Mouse (Mus musculus): ENCODE results near the gene Zcchc24. TPM values are rescaled to one million over a fixed set of nuclear protein-coding genes. Genes with fewer than 3 reads are reported as not detected.

Zcchc24 gene
- polyA plus RNA-seq, 1 experiment from 2014 or later: 14.2 TPM

GRCm38 (mm10) chr14:25794331-25794730, 25.5 kb upstream of the Zcchc24 start:
- Histone ChIP-seq H3K4me3 (replicated peaks) (no peak overlapping the region), H3K4me2 (no peak overlapping the region), H3K27ac (no peak overlapping the region), H3K9me3 (no peaks in the 10 kb centered on the region), H3K9ac (no peak overlapping the region), H3K4me1 (peaks cover 5% of the 10 kb centered on the region), H3K27me3 (0 out of 2 replicates have a peak, but pooled peaks cover 2% of the 10 kb centered on the region), H3K36me3 (replicated peaks) (no peaks in the 10 kb centered on the region)
- 93% methylated on average over 2 of the region's 2 CpGs for WGBS
- ATAC-seq (ENCODE audit: low FRiP score): no peak

GRCm38 (mm10) chr14:25790768-25791302, 22.0 kb upstream of the Zcchc24 start:
- Histone ChIP-seq H3K4me2 (no peak overlapping the region), H3K4me3 (replicated peaks) (no peak overlapping the region), H3K9ac (no peak overlapping the region), H3K27me3 (0 out of 2 replicates have a peak, but pooled peaks cover 5% of the 10 kb centered on the region), H3K9me3 (no peaks in the 10 kb centered on the region), H3K36me3 (replicated peaks) (no peaks in the 10 kb centered on the region), H3K4me1 (peaks cover 5% of the 10 kb centered on the region), H3K27ac (no peak overlapping the region)
- ATAC-seq (ENCODE audit: low FRiP score): no peak
- WGBS: 50% methylated on average over 6 of the region's 6 CpGs

- no peak overlapping the region for H3K4me2 ChIP-seq
- no peaks in the 10 kb centered on the region for H3K36me3 ChIP-seq (replicated peaks)
- 0 out of 2 replicates have a peak, but pooled peaks cover 5% of the 10 kb centered on the region for H3K27me3 ChIP-seq
- no peaks in the 10 kb centered on the region for H3K4me1 ChIP-seq
- ATAC-seq (ENCODE audit: low FRiP score): no peak
- H3K27ac ChIP-seq: no peak overlapping the region
- no peak overlapping the region for H3K4me3 ChIP-seq (replicated peaks)
- H3K9ac ChIP-seq: no peak overlapping the region
- 54% methylated on average over 1 of the region's 1 CpGs for WGBS
- no peaks in the 10 kb centered on the region for H3K9me3 ChIP-seq
Observed at GRCm38 (mm10) chr14:25789946-25790345, 21.1 kb upstream of the Zcchc24 start.

GRCm38 (mm10) chr14:25789207-25789606, 20.4 kb upstream of the Zcchc24 start:
- no peak for ATAC-seq (ENCODE audit: low FRiP score)
- H3K9ac ChIP-seq: no peak overlapping the region
- no peak overlapping the region for H3K4me3 ChIP-seq (replicated peaks)
- H3K27ac ChIP-seq: no peak overlapping the region
- H3K9me3 ChIP-seq: no peaks in the 10 kb centered on the region
- no peak overlapping the region for H3K4me2 ChIP-seq
- no peaks in the 10 kb centered on the region for H3K36me3 ChIP-seq (replicated peaks)
- H3K4me1 ChIP-seq: no peaks in the 10 kb centered on the region
- 0 out of 2 replicates have a peak, but pooled peaks cover 5% of the 10 kb centered on the region for H3K27me3 ChIP-seq

GRCm38 (mm10) chr14:25788201-25788600, 19.4 kb upstream of the Zcchc24 start:
- no peaks in the 10 kb centered on the region for H3K4me1 ChIP-seq

GRCm38 (mm10) chr14:25787387-25787910, 18.6 kb upstream of the Zcchc24 start:
- no peak for ATAC-seq (ENCODE audit: low FRiP score)
- 83% methylated on average over 12 of the region's 12 CpGs for WGBS
- H3K9ac ChIP-seq: no peak overlapping the region
- no peaks in the 10 kb centered on the region for H3K36me3 ChIP-seq (replicated peaks)
- H3K27ac ChIP-seq: no peak overlapping the region
- no peaks in the 10 kb centered on the region for H3K9me3 ChIP-seq
- H3K4me1 ChIP-seq: no peaks in the 10 kb centered on the region
- H3K27me3 ChIP-seq: 0 out of 2 replicates have a peak, but pooled peaks cover 5% of the 10 kb centered on the region
- no peak overlapping the region for H3K4me3 ChIP-seq (replicated peaks)
- no peak overlapping the region for H3K4me2 ChIP-seq

More at GRCm38 (mm10) chr14:25788201-25788600, 19.4 kb upstream of the Zcchc24 start:
- Histone ChIP-seq H3K27me3 (0 out of 2 replicates have a peak, but pooled peaks cover 5% of the 10 kb centered on the region), H3K4me2 (no peak overlapping the region), H3K27ac (no peak overlapping the region), H3K4me3 (replicated peaks) (no peak overlapping the region), H3K9me3 (no peaks in the 10 kb centered on the region), H3K9ac (no peak overlapping the region), H3K36me3 (replicated peaks) (no peaks in the 10 kb centered on the region)
- no peak for ATAC-seq (ENCODE audit: low FRiP score)
- WGBS: 70% methylated on average over 5 of the region's 5 CpGs

GRCm38 (mm10) chr14:25786959-25787358, 18.1 kb upstream of the Zcchc24 start:
- H3K27me3 ChIP-seq: 0 out of 2 replicates have a peak, but pooled peaks cover 5% of the 10 kb centered on the region
- WGBS: 66% methylated on average over 5 of the region's 5 CpGs
- no peak overlapping the region for H3K4me3 ChIP-seq (replicated peaks)
- no peaks in the 10 kb centered on the region for H3K9me3 ChIP-seq
- H3K4me1 ChIP-seq: no peaks in the 10 kb centered on the region
- H3K4me2 ChIP-seq: no peak overlapping the region
- no peak for ATAC-seq (ENCODE audit: low FRiP score)
- H3K9ac ChIP-seq: no peak overlapping the region
- H3K27ac ChIP-seq: no peak overlapping the region
- H3K36me3 ChIP-seq (replicated peaks): no peaks in the 10 kb centered on the region

GRCm38 (mm10) chr14:25785210-25785609, 16.4 kb upstream of the Zcchc24 start:
- 90% methylated on average over 4 of the region's 4 CpGs for WGBS
- H3K27me3 ChIP-seq: 0 out of 2 replicates have a peak, but pooled peaks cover 5% of the 10 kb centered on the region

GRCm38 (mm10) chr14:25783220-25783619, 14.4 kb upstream of the Zcchc24 start:
- Histone ChIP-seq H3K27me3 (no peaks in the 10 kb centered on the region), H3K9ac (no peak overlapping the region), H3K4me1 (no peaks in the 10 kb centered on the region), H3K36me3 (replicated peaks) (no peaks in the 10 kb centered on the region), H3K9me3 (no peaks in the 10 kb centered on the region), H3K4me2 (no peak overlapping the region), H3K27ac (no peak overlapping the region), H3K4me3 (replicated peaks) (no peak overlapping the region)
- WGBS: 69% methylated on average over 7 of the region's 7 CpGs
- ATAC-seq (ENCODE audit: low FRiP score): no peak

More at GRCm38 (mm10) chr14:25785210-25785609, 16.4 kb upstream of the Zcchc24 start:
- Histone ChIP-seq H3K4me1 (no peaks in the 10 kb centered on the region), H3K36me3 (replicated peaks) (no peaks in the 10 kb centered on the region), H3K9ac (no peak overlapping the region), H3K4me3 (replicated peaks) (no peak overlapping the region), H3K4me2 (no peak overlapping the region), H3K27ac (no peak overlapping the region), H3K9me3 (no peaks in the 10 kb centered on the region)
- ATAC-seq (ENCODE audit: low FRiP score): no peak

GRCm38 (mm10) chr14:25780601-25781000, 11.8 kb upstream of the Zcchc24 start:
- no peak for ATAC-seq (ENCODE audit: low FRiP score)
- H3K4me3 ChIP-seq (replicated peaks): no peak overlapping the region
- WGBS: 85% methylated on average over 11 of the region's 11 CpGs
- H3K27ac ChIP-seq: no peak overlapping the region
- no peaks in the 10 kb centered on the region for H3K9me3 ChIP-seq
- H3K4me2 ChIP-seq: no peak overlapping the region
- H3K4me1 ChIP-seq: no peaks in the 10 kb centered on the region
- H3K36me3 ChIP-seq (replicated peaks): no peaks in the 10 kb centered on the region
- H3K27me3 ChIP-seq: no peaks in the 10 kb centered on the region
- no peak overlapping the region for H3K9ac ChIP-seq

- Histone ChIP-seq H3K4me2 (no peak overlapping the region), H3K27me3 (0 out of 2 replicates have a peak, but pooled peaks cover 4% of the 10 kb centered on the region), H3K36me3 (replicated peaks) (no peaks in the 10 kb centered on the region), H3K4me3 (replicated peaks) (no peak overlapping the region), H3K9me3 (no peaks in the 10 kb centered on the region), H3K4me1 (no peaks in the 10 kb centered on the region), H3K27ac (no peak overlapping the region), H3K9ac (no peak overlapping the region)
- no peak for ATAC-seq (ENCODE audit: low FRiP score)
- 78% methylated on average over 6 of the region's 6 CpGs for WGBS
Observed at GRCm38 (mm10) chr14:25776294-25776693, 7.5 kb upstream of the Zcchc24 start.

- peaks cover 9% of the 10 kb centered on the region for H3K4me1 ChIP-seq
- H3K4me3 ChIP-seq (replicated peaks): no peak overlapping the region
- H3K36me3 ChIP-seq (replicated peaks): no peaks in the 10 kb centered on the region
- ATAC-seq (ENCODE audit: low FRiP score): no peak
- no peaks in the 10 kb centered on the region for H3K9me3 ChIP-seq
- 57% methylated on average over 5 of the region's 5 CpGs for WGBS
- no peak overlapping the region for H3K27ac ChIP-seq
- 0 out of 2 replicates have a peak, but pooled peaks cover 7% of the 10 kb centered on the region for H3K27me3 ChIP-seq
- H3K9ac ChIP-seq: no peak overlapping the region
- H3K4me2 ChIP-seq: no peak overlapping the region
Observed at GRCm38 (mm10) chr14:25774100-25774499, 5.3 kb upstream of the Zcchc24 start.

GRCm38 (mm10) chr14:25773039-25773438, 4.2 kb upstream of the Zcchc24 start:
- Histone ChIP-seq H3K27ac (no peak overlapping the region), H3K4me2 (no peak overlapping the region), H3K36me3 (replicated peaks) (no peaks in the 10 kb centered on the region), H3K9me3 (no peaks in the 10 kb centered on the region), H3K27me3 (peaks cover 9% of the 10 kb centered on the region; the same call in 1 of the 2 replicates), H3K4me1 (peaks cover 19% of the 10 kb centered on the region), H3K9ac (no peak overlapping the region), H3K4me3 (replicated peaks) (no peak overlapping the region)
- ATAC-seq (ENCODE audit: low FRiP score): no peak
- 75% methylated on average over 4 of the region's 4 CpGs for WGBS
